Mouse (Mus musculus) forebrain, embryonic 10.5 days (tissue): ENCODE measurements around the gene Emilin2. TPM values are rescaled to one million over a fixed set of nuclear protein-coding genes. Genes with fewer than 3 reads are reported as not detected.

Source experiments
- DNase-seq: peaks from one replicate; pipeline ENCODE4 v3.0.0-alpha.2; 2017; ENCODE audit warnings: low spot score; ENCODE audit errors: extremely low spot score
- H3K27ac ChIP-seq: fragments of 300-500 bp; sonication (generic); 2 replicates; pipeline ENCODE4 v1.5.1; 2016; ENCODE audit warnings: mild to moderate bottlenecking
- H3K27me3 ChIP-seq: fragments of 300-500 bp; sonication (generic); 2 replicates; pipeline ENCODE4 v1.6.1; 2016; ENCODE audit warnings: mild to moderate bottlenecking; ENCODE audit not compliant: poor library complexity, severe bottlenecking
- H3K36me3 ChIP-seq: fragments of 300-500 bp; sonication (generic); replicated peaks from 2 replicates; pipeline ENCODE4 v1.6.1; 2016; ENCODE audit warnings: mild to moderate bottlenecking, moderate library complexity
- H3K4me1 ChIP-seq: fragments of 300-500 bp; sonication (generic); 2 replicates; pipeline ENCODE4 v1.6.1; 2016
- H3K4me3 ChIP-seq: fragments of 300-500 bp; sonication (generic); 2 replicates; pipeline ENCODE4 v1.5.1; 2016; ENCODE audit warnings: mild to moderate bottlenecking, moderate library complexity
- H3K9me3 ChIP-seq: fragments of 300-500 bp; sonication (generic); 2 replicates; pipeline ENCODE4 v1.6.1; 2016; ENCODE audit warnings: mild to moderate bottlenecking, moderate library complexity
- WGBS: fragments of 180-500 bp; shearing (Covaris S2); methylation state at CpG from one replicate; pipeline ENCODE4 v1.1.7; 2016; 5-methylcytosine and 5-hydroxymethylcytosine counted together
- polyA plus RNA-seq: library from polyadenylated mRNA; unstranded; fragments of >200 nt; fragmentation: Nextera tagmentation; extraction: Ambion mirVana; gene quantifications from 2 replicates; pipeline ENCODE4 v1.2.1, GENCODE M21; 2016

Emilin2 gene
- polyA plus RNA-seq, 1 experiment from 2014 or later = 19.7 TPM

DNA sequence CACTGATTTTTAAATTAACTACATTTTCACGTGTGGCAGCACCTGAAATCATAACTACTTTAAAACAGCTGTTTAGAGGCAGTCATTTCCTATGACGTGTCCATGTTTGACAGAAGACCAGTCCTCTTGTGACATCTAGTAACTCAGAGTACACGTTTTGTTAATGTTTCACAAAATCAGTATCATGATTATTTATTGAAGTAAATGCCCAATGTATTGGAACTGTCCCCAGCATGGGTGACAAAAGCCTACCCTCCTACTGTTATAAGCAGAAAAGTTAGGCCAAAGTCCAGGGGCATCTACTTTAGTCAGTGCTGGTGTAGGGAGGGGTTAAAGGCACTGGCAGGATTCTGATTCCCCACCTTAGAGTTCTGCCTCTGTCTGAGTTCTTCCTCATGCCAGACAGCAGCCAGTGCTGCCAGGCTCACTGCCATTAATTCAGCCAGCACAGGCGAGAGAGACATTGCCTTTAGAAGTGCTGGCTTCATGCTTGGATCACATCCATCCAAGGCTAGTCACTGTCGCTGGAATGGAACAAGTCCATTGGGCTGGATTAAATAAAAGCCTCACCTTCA is 94.6 kb downstream of the Emilin2 start:
- Histone ChIP-seq H3K27me3 (no peaks in the 10 kb centered on the region), H3K36me3 (peaks cover 50% of the 10 kb centered on the region), H3K9me3 (peaks cover 7% of the 10 kb centered on the region; the same call in 1 of the 2 replicates), H3K4me3 (no peak overlapping the region), H3K27ac (no peak overlapping the region), H3K4me1 (peaks cover 5% of the 10 kb centered on the region)
- no peak for DNase-seq
- WGBS = 89% methylated on average over 5 of the region's 5 CpGs

DNA sequence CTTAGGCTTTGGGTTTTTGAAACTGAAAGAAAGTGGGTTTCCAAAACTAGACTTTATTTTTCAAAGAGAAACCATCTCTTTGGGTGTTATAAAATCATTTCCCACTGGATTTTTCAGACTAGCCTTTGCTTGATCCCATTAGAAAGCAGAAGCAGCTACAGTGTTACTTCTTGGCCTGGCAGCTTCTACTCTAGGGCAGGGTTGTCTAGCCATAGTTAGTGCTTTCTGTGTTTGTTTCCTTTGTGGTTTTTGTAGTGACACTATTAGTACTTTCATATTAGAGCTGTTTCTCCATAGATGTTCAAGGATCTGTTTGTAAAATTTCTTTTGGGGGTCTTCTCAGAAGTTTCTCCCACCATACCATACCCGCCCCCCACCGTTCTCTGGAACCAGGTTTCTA is 95.5 kb downstream of the Emilin2 start:
- Histone ChIP-seq H3K9me3 (peaks cover 7% of the 10 kb centered on the region; the same call in 1 of the 2 replicates), H3K27ac (no peak overlapping the region), H3K36me3 (peaks cover 48% of the 10 kb centered on the region), H3K4me1 (peaks cover 5% of the 10 kb centered on the region), H3K4me3 (no peak overlapping the region), H3K27me3 (no peaks in the 10 kb centered on the region)
- WGBS = 95% methylated on average over 2 of the region's 2 CpGs
- no peak for DNase-seq

DNA sequence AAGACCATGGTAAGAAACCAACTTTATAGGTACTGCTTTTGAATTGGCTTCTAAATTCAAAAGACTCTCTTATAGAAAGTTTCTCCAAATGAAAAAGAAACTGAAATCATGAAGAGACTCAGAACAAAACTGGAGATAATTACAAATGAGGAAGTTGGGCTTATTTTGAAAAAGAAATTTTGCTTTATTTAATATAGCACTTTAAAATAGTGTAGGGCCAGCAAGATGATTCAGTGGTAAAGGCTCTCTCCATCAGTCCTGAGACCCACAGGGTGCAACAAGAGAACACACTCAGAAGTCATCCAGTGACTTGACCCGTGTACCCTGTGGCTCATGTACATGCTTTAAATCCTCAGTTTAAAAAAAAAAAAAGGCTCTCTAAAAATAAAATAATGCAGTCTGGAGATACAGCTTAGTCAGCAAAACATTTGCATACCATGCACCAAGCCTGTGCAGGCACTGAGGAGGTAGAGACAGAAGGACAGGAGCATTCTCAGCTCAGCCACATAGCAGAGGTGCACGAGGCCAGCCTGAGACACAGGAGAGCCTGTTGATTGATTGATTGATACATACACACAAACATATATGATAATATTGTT is 96.4 kb downstream of the Emilin2 start:
- peaks cover 5% of the 10 kb centered on the region for H3K4me1 ChIP-seq
- no peak for DNase-seq
- H3K27ac ChIP-seq = no peak overlapping the region
- 93% methylated on average over 2 of the region's 2 CpGs for WGBS
- H3K9me3 ChIP-seq = peaks cover 7% of the 10 kb centered on the region; the same call in 1 of the 2 replicates
- no peak overlapping the region for H3K4me3 ChIP-seq
- H3K36me3 ChIP-seq = peaks cover 41% of the 10 kb centered on the region
- H3K27me3 ChIP-seq = no peaks in the 10 kb centered on the region

DNA sequence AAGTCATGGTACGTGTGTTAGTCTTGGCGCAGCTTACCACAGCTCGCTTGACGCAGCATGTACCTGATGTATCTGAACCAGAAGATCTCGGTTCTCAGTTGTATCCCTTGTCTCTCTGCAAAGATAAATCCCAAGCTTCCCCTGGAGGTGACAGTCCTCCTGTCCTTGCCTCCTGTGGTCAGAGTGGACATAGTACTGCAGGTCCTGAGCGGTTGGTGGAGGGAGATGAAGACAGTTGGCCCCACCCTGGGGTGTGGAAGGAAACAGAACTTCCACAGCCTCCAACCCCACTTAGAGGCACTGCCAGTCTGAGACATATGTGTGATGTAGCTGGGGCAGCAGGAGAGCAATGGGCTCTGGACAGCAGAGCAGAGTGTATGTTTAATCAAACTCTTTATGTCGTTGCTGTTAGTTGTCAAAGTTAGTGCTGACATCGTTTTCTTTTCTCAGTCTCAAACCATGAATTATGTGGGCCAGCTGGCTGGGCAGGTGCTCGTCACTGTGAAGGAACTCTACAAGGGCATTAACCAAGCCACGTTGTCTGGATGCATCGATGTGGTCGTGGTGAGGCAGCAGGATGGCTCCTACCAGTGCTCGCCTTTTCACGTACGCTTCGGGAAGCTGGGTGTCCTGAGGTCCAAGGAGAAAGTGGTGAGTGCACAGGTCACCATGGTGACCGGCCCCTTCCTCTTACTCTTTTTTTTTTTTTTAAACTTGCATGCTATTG is 97.1 kb downstream of the Emilin2 start:
- H3K4me1 ChIP-seq = peaks cover 5% of the 10 kb centered on the region
- DNase-seq = no peak
- H3K27ac ChIP-seq = no peak overlapping the region
- H3K36me3 ChIP-seq = peaks cover 40% of the 10 kb centered on the region
- H3K4me3 ChIP-seq = no peak overlapping the region
- peaks cover 7% of the 10 kb centered on the region; the same call in 1 of the 2 replicates for H3K9me3 ChIP-seq
- 92% methylated on average over 17 of the region's 17 CpGs for WGBS
- no peaks in the 10 kb centered on the region for H3K27me3 ChIP-seq

DNA sequence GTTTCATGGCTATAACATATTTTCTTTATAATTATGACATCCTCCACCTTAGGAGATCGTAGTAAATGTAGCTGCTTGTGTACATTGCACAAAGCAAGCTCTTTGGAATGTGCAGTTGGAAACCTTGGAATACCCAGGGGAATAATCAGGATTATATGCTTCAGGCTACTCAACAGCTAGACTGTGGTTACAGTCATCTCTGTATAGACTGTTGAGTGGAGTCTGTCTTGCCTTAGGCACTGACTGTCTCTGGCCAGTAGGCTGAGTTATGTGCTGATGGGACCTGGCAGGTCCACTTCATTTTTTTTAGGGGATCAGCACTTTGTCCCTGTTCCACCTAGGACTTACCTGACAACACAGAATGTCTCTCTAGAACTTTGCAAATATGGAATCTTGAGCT is 98.1 kb downstream of the Emilin2 start:
- H3K27ac ChIP-seq = no peak overlapping the region

DNA sequence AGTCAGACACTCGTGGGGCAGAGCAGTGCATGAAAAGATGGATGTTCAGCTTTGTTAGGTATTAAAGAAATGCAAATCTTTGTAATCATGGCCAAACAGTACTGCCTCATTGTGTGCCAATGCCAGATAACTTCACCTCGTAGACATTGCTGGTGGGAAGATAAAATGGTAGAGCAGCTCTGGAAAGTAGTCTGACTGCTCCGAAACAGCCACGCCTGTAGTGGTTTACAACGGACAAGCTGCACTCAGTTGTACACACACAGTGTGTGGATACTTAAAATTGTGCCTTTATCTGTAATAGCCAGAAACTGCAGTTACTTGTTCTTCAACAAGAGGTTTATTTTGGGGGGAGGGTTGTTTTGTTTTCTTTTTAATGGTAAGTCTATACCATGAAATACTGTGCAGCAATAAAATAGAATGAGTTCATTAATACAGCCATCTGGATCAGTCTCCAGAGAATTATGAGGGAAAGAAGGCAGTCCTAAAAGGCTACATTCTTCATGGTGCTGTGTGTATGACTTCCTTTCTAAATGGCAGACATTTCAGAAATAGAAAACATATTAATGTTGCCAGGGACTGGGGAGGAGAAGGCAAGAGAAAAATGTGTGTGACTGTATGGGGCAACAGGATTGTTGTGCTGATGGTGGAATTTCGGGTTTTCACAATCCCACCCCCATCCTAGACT is 99.7 kb downstream of the Emilin2 start:
- peaks cover 5% of the 10 kb centered on the region for H3K4me1 ChIP-seq
- H3K27me3 ChIP-seq = no peaks in the 10 kb centered on the region
- no peak for DNase-seq
- H3K36me3 ChIP-seq = peaks cover 27% of the 10 kb centered on the region
- no peak overlapping the region for H3K4me3 ChIP-seq
- H3K9me3 ChIP-seq = peaks cover 9% of the 10 kb centered on the region; the same call in 1 of the 2 replicates
- WGBS = 89% methylated on average over 6 of the region's 6 CpGs
- no peak overlapping the region for H3K27ac ChIP-seq

More for the DNA sequence above, 98.1 kb downstream of the Emilin2 start:
- H3K4me3 ChIP-seq = no peak overlapping the region
- DNase-seq = no peak
- H3K36me3 ChIP-seq = peaks cover 33% of the 10 kb centered on the region
- 89% methylated on average over 1 of the region's 1 CpGs for WGBS
- H3K4me1 ChIP-seq = peaks cover 5% of the 10 kb centered on the region
- H3K27me3 ChIP-seq = no peaks in the 10 kb centered on the region
- H3K9me3 ChIP-seq = peaks cover 10% of the 10 kb centered on the region; the same call in 1 of the 2 replicates

DNA sequence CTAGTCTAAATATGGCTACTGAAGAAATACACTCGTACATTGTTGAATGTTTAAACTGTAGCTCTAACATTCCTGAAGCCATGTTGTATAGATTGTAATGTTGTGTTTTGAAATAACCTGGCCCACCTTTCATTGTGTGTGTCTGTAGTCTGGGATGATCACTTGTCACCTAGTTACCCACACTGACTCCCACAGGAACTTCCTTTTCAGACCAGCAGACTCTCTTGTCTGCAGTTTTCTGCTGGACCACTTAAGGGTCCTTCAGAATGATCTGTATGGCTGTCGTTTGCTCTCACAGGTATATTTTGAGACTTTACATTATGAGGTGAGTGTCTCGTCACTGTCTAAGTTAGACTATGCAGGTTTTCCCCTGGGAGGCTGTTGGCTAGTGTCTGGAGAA is 101.8 kb downstream of the Emilin2 start:
- DNase-seq = no peak
- no peaks in the 10 kb centered on the region for H3K27me3 ChIP-seq
- no peak overlapping the region for H3K27ac ChIP-seq
- no peak overlapping the region for H3K4me3 ChIP-seq
- H3K36me3 ChIP-seq = peaks cover 15% of the 10 kb centered on the region
- peaks cover 9% of the 10 kb centered on the region; the same call in 1 of the 2 replicates for H3K9me3 ChIP-seq
- 91% methylated on average over 3 of the region's 3 CpGs for WGBS
- H3K4me1 ChIP-seq = peaks cover 5% of the 10 kb centered on the region

DNA sequence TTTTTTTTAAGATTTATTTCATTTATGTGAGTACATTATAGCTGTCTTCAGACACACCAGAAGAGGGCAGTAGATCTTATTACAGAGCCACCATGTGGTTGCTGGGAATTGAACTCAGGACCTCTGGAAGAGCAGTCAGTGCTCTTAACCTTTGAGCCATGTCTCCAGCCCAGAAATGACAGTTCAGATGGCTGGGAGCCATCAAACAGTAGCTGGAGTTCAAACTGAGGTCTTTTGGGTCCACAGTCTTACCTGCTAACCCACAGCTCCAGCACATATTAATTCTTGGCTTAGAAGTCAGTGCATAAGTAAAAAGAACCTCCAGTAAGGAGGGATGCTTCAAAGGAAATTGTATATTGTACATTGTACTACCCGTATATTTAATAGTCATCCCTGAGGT is 102.9 kb downstream of the Emilin2 start:
- H3K36me3 ChIP-seq = peaks cover 10% of the 10 kb centered on the region
- WGBS = 94% methylated on average over 1 of the region's 1 CpGs
- no peak overlapping the region for H3K27ac ChIP-seq
- no peaks in the 10 kb centered on the region for H3K27me3 ChIP-seq
- H3K4me1 ChIP-seq = no peaks in the 10 kb centered on the region
- DNase-seq = no peak
- H3K9me3 ChIP-seq = peaks cover 9% of the 10 kb centered on the region; the same call in 1 of the 2 replicates
- H3K4me3 ChIP-seq = no peak overlapping the region

DNA sequence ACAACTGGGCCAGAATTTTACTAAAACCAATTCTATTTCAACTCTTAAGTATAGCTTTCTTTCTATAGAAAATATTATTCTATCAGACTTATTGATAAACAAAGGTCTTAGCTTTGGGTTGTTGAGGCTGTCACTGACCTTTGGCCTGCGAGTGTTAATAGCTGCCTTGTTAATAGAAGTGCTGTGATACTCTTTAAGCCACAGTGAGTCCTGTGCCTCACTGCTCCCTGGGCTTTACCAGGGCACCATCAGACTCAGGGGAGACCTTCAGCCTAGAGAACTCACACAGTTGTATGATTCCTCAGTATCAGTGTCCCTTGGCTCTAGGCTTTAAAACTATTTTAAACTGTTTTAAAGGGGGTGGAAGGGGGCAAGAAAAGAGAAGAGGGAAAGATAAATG is 103.4 kb downstream of the Emilin2 start:
- Histone ChIP-seq H3K4me1 (no peaks in the 10 kb centered on the region), H3K27me3 (no peaks in the 10 kb centered on the region), H3K4me3 (no peak overlapping the region), H3K27ac (no peak overlapping the region), H3K36me3 (peaks cover 12% of the 10 kb centered on the region), H3K9me3 (peaks cover 9% of the 10 kb centered on the region; the same call in 1 of the 2 replicates)
- 98% methylated on average over 1 of the region's 1 CpGs for WGBS
- no peak for DNase-seq

DNA sequence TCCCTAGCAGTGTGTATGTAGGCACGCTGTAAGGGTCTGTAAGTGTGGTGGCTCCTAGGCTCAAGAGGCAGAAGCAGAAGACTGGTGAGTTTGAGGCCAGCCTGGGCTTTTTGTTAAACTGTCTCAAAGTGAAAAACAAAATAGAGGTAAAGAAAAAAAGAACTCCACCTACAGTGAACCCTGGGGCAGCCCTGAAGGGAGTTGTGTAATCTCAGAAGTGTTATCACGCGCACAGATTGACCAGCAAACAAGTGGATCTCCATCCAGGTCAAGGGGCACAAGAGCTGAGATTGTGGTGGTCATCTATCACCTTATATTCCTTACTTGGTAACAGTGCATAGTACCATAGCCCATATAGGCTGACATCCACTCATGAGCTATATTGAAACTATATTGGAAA is 104.5 kb downstream of the Emilin2 start:
- DNase-seq = no peak
- Histone ChIP-seq H3K27ac (no peak overlapping the region), H3K9me3 (peaks cover 9% of the 10 kb centered on the region; the same call in 1 of the 2 replicates), H3K4me1 (peaks cover 8% of the 10 kb centered on the region), H3K27me3 (no peaks in the 10 kb centered on the region), H3K4me3 (no peak overlapping the region), H3K36me3 (peaks cover 16% of the 10 kb centered on the region)
- WGBS = over 99% methylated on average over 3 of the region's 3 CpGs

DNA sequence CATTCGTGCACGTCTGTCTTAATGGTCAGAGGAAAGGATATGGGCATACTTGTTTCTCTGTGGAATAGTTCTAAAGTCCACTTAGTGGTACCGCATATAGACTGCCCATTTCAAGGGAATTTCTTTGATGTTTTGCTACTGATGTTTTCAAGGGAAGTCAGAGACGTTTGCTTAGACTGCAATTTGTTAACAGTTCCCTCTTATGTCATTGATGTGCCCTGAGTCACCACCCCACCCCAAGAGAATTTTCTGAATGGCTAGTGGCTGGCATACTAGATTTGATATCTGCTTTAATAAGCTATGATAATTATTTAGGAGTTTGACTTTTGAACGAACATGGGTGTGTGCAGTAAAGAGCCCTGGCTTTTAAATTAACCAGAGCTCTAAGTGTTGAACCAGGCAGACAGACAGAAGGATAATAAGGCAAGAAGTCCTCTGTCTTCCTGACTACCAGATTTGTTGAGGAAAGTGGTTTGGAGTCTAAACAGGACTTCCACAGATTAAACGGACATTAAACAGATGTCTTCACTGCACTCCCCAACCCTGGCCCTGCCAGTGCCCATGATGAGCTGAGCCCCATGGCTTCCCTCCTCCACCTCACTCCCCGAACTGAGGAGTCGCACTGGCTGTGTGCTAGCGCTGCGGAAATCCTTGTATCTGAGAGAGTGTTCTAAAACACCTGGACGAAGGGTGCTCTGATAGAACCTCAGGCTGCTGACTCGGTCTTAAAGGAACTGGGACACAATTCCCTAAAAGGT is 105.5 kb downstream of the Emilin2 start:
- Histone ChIP-seq H3K27ac (no peak overlapping the region), H3K4me1 (peaks cover 17% of the 10 kb centered on the region)
- WGBS = 82% methylated on average over 12 of the region's 12 CpGs

DNA sequence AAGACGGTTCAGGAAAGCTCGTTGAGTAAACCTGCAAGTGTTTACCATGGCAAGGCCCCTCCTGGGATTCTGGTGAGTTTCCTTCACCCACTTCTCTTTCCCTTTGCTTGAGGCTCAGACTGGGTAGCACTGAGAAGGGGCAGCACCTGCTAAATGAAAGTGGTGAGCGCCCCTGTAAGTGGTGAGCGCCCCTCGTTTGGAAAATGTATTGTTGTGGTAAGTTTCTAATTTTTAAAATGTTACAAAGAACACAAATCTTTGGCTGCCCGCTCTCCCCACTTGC is 107.0 kb downstream of the Emilin2 start:
- Histone ChIP-seq H3K9me3 (peaks cover 9% of the 10 kb centered on the region; the same call in 1 of the 2 replicates), H3K27me3 (no peaks in the 10 kb centered on the region), H3K27ac (no peak overlapping the region), H3K36me3 (peaks cover 16% of the 10 kb centered on the region), H3K4me1 (peaks cover 21% of the 10 kb centered on the region), H3K4me3 (no peak overlapping the region)
- WGBS = 88% methylated on average over 6 of the region's 6 CpGs
- no peak for DNase-seq

More for the DNA sequence above, 105.5 kb downstream of the Emilin2 start:
- Histone ChIP-seq H3K9me3 (peaks cover 9% of the 10 kb centered on the region; the same call in 1 of the 2 replicates), H3K36me3 (peaks cover 16% of the 10 kb centered on the region), H3K27me3 (no peaks in the 10 kb centered on the region), H3K4me3 (no peak overlapping the region)
- no peak for DNase-seq
